Mouse (Mus musculus) testis, adult 2 months (tissue): ENCODE measurements around the gene Lhx4.

Source experiments
- CTCF ChIP-seq: fragments of 200-500 bp; IDR thresholded peaks from 2 replicates; pipeline ENCODE4 v1.5.1; 2012; ENCODE audit warnings: low read depth, mild to moderate bottlenecking, inconsistent platforms, low read length, moderate library complexity; ENCODE audit not compliant: control insufficient read depth, insufficient read depth, insufficient replicate concordance
- POLR2A ChIP-seq: fragments of 200-500 bp; IDR thresholded peaks from 2 replicates; pipeline ENCODE4 v1.6.1; 2012; ENCODE audit warnings: low read depth, mild to moderate bottlenecking, inconsistent platforms, low read length, moderate library complexity; ENCODE audit not compliant: control insufficient read depth

- TF ChIP-seq CTCF (no peak), POLR2A (no peak)
These were observed 23.7 kb downstream of the Lhx4 start for GRCm38 (mm10) chr1:155727830-155728229.
